Mouse (Mus musculus): ENCODE measurements at regions not wholly inside any gene's neighbourhood (a gene's known extent, or its start where the extent isn't known, plus 50 kb on each side); places are given as distances from the start of the nearest gene placed in this dataset.
"Not testable (repeated sequence)": the region's sequence is repeated elsewhere in the genome, so short reads cannot be mapped to it uniquely, and the experiment has no call there.

GRCm38 (mm10) chr9:43857988-43858387, 114.2 kb downstream of the Nectin1 start:
- DNase-seq, result no peak

DNA sequence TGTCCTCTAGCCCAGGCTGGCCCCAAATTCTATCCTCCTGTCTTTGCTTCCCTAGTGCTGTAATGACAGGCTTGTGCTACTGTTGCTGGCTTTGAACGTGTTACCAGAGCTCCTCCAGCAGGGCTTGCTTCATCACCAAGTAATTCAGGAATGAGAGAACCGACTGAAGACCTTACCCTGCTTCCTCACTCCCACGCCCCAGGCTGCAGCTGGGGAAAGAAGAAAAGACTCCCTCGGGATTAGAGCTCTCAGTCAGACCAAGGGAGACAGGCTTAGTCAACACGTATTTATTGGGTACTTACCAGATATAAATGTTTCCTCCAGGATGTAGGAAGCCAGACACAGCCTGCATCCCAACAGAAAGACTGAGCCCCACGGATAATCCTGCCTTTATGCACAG, 115.0 kb downstream of the Nectin1 start:
- no peak for DNase-seq

- DNase-seq, result no peak
These were observed 116.5 kb downstream of the Nectin1 start for GRCm38 (mm10) chr9:43860264-43860663.

- DNase-seq, result no peak
These were observed 117.6 kb downstream of the Nectin1 start for GRCm38 (mm10) chr9:43861375-43861774.

GRCm38 (mm10) chr9:43862034-43862433, 118.2 kb downstream of the Nectin1 start:
- DNase-seq, result not testable (repeated sequence)

DNA sequence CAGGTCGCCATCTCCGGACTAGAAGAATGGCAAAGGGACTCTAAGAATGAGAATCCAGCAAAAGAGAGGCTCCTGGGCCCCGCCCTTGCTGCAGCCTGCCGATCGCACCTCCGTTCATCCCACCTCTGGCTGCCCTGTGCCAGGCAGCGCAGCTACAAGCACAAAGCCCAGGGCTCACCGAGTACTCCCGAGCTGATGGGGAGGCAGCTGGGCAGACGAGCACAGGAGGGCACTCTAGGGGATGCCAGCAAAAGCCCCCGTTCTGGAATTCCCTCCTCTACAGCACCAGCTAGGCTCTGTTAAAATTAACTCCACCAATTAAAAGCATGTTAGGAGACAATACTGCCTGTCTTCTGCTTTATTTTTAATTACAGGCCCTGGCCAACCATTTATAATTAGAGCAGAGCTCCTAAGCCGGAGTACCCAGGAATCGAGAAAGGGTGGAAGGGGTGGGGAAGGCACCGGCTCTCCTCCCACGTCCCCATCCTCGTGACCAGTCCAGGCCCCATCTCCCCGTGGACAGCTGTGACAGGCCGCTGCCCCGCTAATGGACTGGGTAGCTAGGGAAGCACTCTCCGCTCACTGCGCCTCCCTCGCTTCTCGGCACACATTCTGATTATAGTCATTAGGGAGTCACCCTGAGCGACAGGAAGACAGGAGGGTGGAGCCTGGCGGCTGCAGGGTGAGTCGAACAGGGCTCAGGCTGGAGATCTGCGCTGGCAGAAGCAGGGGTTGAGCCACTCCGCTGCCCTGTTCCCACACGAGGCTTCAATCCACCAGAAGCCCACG, 120.0 kb downstream of the Nectin1 start:
- DNase-seq, result peak; percentile 44

- no peak for DNase-seq
These were observed 123.0 kb downstream of the Nectin1 start for GRCm38 (mm10) chr9:43866802-43867201.

DNA sequence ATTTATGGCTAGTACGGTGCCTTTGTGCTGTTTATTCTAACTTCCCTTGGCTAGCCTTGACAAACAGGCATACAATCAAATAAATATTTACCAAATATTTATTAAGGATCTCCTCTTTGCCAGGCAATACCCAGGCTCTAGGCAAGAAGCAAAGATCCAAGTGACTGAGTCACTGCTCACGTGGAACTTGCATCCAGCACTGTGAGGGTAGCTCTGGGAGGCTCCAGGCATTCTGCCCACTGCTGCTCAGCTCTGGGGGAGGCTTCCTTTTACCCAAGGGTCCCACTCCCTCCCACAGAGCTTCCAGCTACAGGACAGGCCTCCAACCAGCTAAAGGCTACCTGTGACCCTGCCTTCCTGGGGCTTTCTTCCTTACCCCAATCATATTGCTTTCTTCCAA, 130.1 kb downstream of the Nectin1 start:
- no peak for DNase-seq

GRCm38 (mm10) chr9:43874332-43874731, 130.5 kb downstream of the Nectin1 start:
- DNase-seq, result no peak

DNA sequence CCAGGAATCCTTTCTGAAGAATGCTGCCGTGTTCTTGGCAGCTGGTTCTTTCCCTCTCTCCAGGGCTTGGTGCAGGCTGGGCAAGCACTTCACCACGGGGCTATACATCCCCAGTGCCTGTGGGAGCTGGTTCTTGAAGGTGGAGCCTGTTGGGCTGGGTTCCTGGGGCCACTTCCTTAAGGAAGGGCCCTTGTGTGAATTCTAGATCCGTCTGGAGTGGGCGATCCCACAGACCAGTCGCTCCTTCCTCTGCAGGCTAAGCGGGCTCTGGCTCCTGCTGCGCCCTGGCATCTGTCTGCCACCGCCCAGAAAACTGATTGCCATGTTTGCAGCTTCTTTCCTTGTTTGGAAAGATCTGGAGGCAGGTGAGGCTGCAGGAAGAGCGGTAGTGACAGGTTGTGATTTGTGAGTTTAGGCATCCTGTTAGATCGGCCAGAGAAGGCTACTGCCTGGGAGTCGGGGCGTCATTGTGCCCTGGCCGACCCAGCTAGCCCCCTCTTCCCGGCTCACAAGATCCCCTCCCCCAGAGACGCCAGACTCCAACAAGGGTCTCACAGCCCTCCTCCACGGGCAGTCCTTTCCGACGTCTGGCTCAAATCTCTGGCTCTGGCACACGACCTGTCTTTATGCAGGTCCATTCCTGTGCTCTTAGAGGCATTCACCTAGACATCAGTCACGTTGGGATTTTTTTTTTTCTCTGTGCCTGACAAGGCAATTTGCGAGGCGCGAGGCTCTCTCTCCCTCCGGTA, 135.6 kb downstream of the Nectin1 start:
- DNase-seq, result no peak

DNA sequence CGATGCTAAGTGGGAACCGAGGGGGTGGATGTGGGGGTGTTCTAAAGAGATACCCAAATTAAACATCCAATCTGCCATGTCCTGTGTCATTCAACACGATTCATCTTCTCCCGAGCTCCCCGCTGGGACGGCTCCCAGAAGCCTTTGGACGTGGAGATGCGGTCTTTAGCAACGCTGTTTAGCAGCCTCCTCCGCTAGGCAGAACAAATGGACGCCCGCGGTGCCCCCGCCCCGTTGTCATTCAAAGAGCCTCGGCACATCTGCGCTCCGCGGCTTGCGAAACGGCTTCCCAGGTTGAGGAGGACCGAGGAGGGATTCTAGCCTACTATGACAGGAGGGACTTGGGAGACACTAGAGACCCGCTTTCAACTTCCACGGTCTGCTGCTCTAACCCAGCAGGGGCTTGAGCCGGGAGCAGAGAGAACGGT, 136.2 kb downstream of the Nectin1 start:
- DNase-seq, result peak; percentile 5

- DNase-seq, result no peak
These were observed 149.3 kb downstream of the Nectin1 start for GRCm38 (mm10) chr9:43893086-43893485.

DNA sequence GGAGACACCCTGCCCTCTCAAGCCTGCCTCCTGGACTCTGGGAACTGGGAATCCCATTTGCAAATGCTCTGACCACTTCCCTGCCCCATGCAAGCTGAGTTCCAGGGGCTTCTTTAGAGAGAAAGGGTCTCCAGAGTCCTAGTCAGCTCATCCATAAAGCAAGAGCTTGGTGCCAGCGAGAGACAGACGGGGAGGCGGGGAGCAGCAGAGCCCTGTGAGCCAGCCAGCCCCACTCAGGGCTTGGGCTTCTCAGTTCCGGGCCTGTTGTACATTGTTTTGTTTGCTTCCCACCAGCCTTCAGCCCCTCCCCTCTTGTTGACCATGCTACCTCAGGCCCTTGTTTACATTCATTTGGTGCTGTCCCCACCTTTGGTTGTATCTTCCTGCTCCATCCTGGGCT, 143.9 kb upstream of the Thy1 start:
- no peak for DNase-seq

GRCm38 (mm10) chr9:43908325-43908724, 134.9 kb upstream of the Thy1 start:
- no peak for DNase-seq

- no peak for DNase-seq
These were observed 128.2 kb upstream of the Thy1 start for GRCm38 (mm10) chr9:43915015-43915414.

- DNase-seq, result no peak
These were observed 125.7 kb upstream of the Thy1 start for GRCm38 (mm10) chr9:43917467-43917866.

- DNase-seq, result no peak
These were observed 124.2 kb upstream of the Thy1 start for GRCm38 (mm10) chr9:43919010-43919409.

DNA sequence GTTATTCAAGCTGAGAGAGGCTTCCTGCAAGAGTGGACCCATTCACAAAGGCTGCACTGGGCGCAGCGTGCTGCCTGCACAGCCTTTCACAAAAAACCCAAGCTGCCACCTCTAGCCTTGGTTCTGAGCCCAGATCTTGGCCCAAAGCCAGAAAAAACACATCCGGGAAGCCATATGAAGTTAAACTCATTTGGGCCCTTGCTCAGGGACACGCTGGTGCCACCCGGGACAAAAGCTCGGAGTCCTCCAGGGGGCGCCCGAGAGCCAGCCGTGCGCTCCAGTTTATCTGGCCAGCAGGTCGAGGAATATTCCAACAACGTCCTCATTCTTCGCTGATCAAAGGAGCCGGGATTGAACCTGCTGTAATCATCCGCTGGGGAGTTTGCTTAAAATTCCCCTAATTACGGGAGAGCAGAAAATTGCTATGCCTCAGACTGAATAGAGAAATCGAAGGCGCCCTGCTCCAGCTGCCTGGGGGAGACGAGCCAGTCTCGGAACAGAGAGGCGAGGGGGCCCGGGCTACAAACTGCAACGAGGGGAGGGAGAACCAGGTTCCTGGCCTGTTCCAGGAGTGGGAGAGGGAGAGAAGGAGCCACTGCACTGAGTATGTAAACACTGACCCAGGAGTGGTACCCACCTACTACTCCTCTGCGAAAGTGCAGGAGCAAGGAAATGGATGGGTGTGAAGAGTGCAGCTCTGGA, 123.0 kb upstream of the Thy1 start:
- peak; percentile 84 for DNase-seq

GRCm38 (mm10) chr9:43922231-43922630, 121.0 kb upstream of the Thy1 start:
- no peak for DNase-seq

GRCm38 (mm10) chr9:43923088-43923487, 120.1 kb upstream of the Thy1 start:
- no peak for DNase-seq

DNA sequence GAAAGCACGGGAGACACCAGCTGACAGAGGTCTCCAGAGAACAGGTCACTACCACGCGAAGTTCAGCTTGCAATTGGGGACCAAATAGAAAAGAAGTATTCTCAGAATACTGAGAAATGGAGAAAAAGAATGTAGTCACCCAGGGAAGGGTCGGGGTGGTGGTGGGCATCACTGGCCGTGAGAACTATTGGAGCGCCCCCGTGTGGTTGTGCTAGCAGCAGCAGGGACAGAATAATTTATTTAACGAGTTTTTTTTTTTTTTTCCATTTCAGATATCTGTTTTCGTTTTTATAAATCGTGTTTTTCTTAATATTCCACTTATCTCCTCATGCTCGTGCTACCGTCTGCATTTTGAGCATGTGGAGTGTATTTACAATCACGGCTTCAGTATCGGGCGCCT, 118.4 kb upstream of the Thy1 start:
- DNase-seq, result no peak

- no peak for DNase-seq
These were observed 113.7 kb upstream of the Thy1 start for GRCm38 (mm10) chr9:43929312-43930036.
